8 mouse cellular contexts compared by ENCODE assay signal in the genomic region with DNA sequence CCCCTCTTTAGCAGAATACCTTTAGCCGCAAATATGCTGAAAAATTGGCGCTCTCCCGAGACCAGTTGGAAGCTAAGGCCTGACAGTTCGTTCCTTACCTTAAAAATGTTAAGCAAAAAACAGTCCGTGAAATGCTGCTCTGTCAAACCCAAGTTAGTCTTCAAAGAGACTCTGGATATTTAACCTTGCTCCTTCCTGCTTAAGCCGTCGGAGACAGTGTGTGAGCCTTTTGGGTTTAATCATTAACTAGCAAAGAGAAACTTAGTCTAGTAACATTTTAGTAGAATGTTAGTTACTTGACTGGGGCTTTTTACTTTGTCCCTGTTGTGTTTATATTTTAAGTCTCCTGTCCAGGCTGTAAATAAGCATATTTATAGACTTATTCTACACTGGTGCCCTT. TPM values are rescaled to one million over a fixed set of nuclear protein-coding genes. Genes with fewer than 3 reads are reported as not detected.
A peak's percentile ranks its signal among the peaks of the same experiment; 100 is the strongest.
DNase-seq lines count a peak whose midpoint lies in the region; ATAC-seq lines count a peak whose summit lies in the region.

No protein-coding gene starts in this region.

- peaks cover 29% of the 10 kb centered on the region for H3K36me3 ChIP-seq in lung, embryonic 16.5 days (ENCODE audit: control insufficient read depth, insufficient read depth, low read length)
- H3K36me3 ChIP-seq in forebrain, embryonic 14.5 days (ENCODE audit: control insufficient read depth, insufficient read depth, low read length), result peaks cover 34% of the 10 kb centered on the region
- peaks cover 45% of the 10 kb centered on the region for H3K36me3 ChIP-seq in limb, embryonic 12.5 days
- H3K36me3 ChIP-seq in stomach, embryonic 14.5 days (ENCODE audit: control insufficient read depth, insufficient read depth, low read length), result peaks cover 37% of the 10 kb centered on the region

- peak overlapping the region; percentile 100 for H3K4me3 ChIP-seq in lung, embryonic 16.5 days (ENCODE audit: low read length)
- peak overlapping the region; percentile 99 for H3K4me3 ChIP-seq in forebrain, embryonic 14.5 days (ENCODE audit: low read depth, low read length)
- peak overlapping the region; percentile 100 for H3K4me3 ChIP-seq in limb, embryonic 12.5 days (replicated peaks)
- H3K4me3 ChIP-seq in stomach, embryonic 14.5 days (ENCODE audit: low read depth, low read length), result peak overlapping the region; percentile 97

- no peak for DNase-seq in lung, postnatal 36 days
- no peak for DNase-seq in forebrain, embryonic 14.5 days (ENCODE audit: low spot score)
- DNase-seq in urinary bladder, adult 18-20 months (ENCODE audit: low spot score in 2 of 2), result no peak
- no peak for DNase-seq in ovary, postnatal 14 days (ENCODE audit: low spot score)
- no peak for DNase-seq in embryo, embryonic 9.5 days (ENCODE audit: extremely low spot score)

- peak overlapping the region; percentile 90 for H3K4me2 ChIP-seq in lung, embryonic 16.5 days (ENCODE audit: low read depth, low read length)
- peak overlapping the region; percentile 88 for H3K4me2 ChIP-seq in forebrain, embryonic 14.5 days (ENCODE audit: low read length)
- H3K4me2 ChIP-seq in limb, embryonic 12.5 days, result peak overlapping the region; percentile 99
- peak overlapping the region; percentile 92 for H3K4me2 ChIP-seq in stomach, embryonic 14.5 days (replicated peaks; ENCODE audit: low read depth, low read length)

- H3K4me1 ChIP-seq in lung, embryonic 16.5 days (replicated peaks; ENCODE audit: control insufficient read depth, insufficient read depth, low read length), result peaks cover 28% of the 10 kb centered on the region
- peaks cover 35% of the 10 kb centered on the region for H3K4me1 ChIP-seq in forebrain, embryonic 14.5 days (ENCODE audit: control insufficient read depth, insufficient read depth, low read length)
- peaks cover 38% of the 10 kb centered on the region for H3K4me1 ChIP-seq in limb, embryonic 12.5 days (replicated peaks)
- peaks cover 20% of the 10 kb centered on the region; the same call in 1 of the 2 replicates for H3K4me1 ChIP-seq in stomach, embryonic 14.5 days (ENCODE audit: control insufficient read depth, insufficient read depth, low read length)

- H3K27me3 ChIP-seq in lung, embryonic 16.5 days (ENCODE audit: control insufficient read depth, insufficient read depth, low read depth, low read length), result no peaks in the 10 kb centered on the region
- no peaks in the 10 kb centered on the region for H3K27me3 ChIP-seq in forebrain, embryonic 14.5 days (replicated peaks; ENCODE audit: control insufficient read depth, insufficient read depth, low read length)
- no peaks in the 10 kb centered on the region for H3K27me3 ChIP-seq in limb, embryonic 12.5 days
- no peaks in the 10 kb centered on the region for H3K27me3 ChIP-seq in stomach, embryonic 14.5 days (ENCODE audit: control insufficient read depth, insufficient read depth, low read length)

- H3K9me3 ChIP-seq in lung, embryonic 16.5 days (ENCODE audit: control insufficient read depth, low read length), result no peaks in the 10 kb centered on the region
- H3K9me3 ChIP-seq in forebrain, embryonic 14.5 days (replicated peaks; ENCODE audit: control insufficient read depth, low read length), result no peaks in the 10 kb centered on the region
- no peaks in the 10 kb centered on the region for H3K9me3 ChIP-seq in limb, embryonic 12.5 days
- no peaks in the 10 kb centered on the region for H3K9me3 ChIP-seq in stomach, embryonic 14.5 days (ENCODE audit: control insufficient read depth, low read depth, low read length)

- H3K27ac ChIP-seq in lung, embryonic 16.5 days (ENCODE audit: low read length), result peak overlapping the region; percentile 99
- H3K27ac ChIP-seq in forebrain, embryonic 14.5 days (ENCODE audit: low read depth, low read length), result no peak overlapping the region
- H3K27ac ChIP-seq in limb, embryonic 12.5 days, result no peak overlapping the region; the same call in 1 of the 2 replicates
- peak overlapping the region; percentile 99; the same call in 1 of the 2 replicates for H3K27ac ChIP-seq in stomach, embryonic 14.5 days (ENCODE audit: low read length)

- H3K9ac ChIP-seq in lung, embryonic 16.5 days (ENCODE audit: low read length), result peak overlapping the region; percentile 98
- peak overlapping the region; percentile 95 for H3K9ac ChIP-seq in forebrain, embryonic 14.5 days (ENCODE audit: low read length)
- H3K9ac ChIP-seq in limb, embryonic 12.5 days (replicated peaks), result peak overlapping the region; percentile 97
- H3K9ac ChIP-seq in stomach, embryonic 14.5 days (replicated peaks; ENCODE audit: low read depth, low read length), result peak overlapping the region; percentile 97

- 2% methylated on average over 7 of the region's 7 CpGs for WGBS in lung, embryonic 16.5 days
- WGBS in forebrain, embryonic 14.5 days, result 3% methylated on average over 7 of the region's 7 CpGs
- 2% methylated on average over 7 of the region's 7 CpGs for WGBS in limb, embryonic 12.5 days
- under 1% methylated on average over 7 of the region's 7 CpGs for WGBS in stomach, embryonic 14.5 days

- no peak for ATAC-seq in lung, embryonic 16.5 days (ENCODE audit: low read depth)
- ATAC-seq in forebrain, embryonic 14.5 days, result no peak
- no peak for ATAC-seq in limb, embryonic 12.5 days (ENCODE audit: insufficient number of reproducible peaks, insufficient read depth, low FRiP score, low TSS enrichment, low read depth)
- ATAC-seq in stomach, embryonic 14.5 days (ENCODE audit: insufficient number of reproducible peaks, insufficient read depth, low FRiP score, low read depth), result no peak

RNA-seq across cellular contexts. Expression of gene Hnrnpul2, which starts 1.3 kb away (rescaled TPM):
- 4.4 and 5.0 TPM in 2 replicates for polyA plus RNA-seq in lung, embryonic 16.5 days (2015; fragmentation: Nextera tagmentation; extraction: Ambion mirVana)
- polyA plus RNA-seq in forebrain, embryonic 14.5 days (2014; fragmentation: Nextera tagmentation; extraction: Ambion mirVana), result 7.2 and 7.4 TPM in 2 replicates
- polyA plus RNA-seq in limb, embryonic 12.5 days (2016; fragmentation: Nextera tagmentation; extraction: Ambion mirVana), result 6.0 and 6.7 TPM in 2 replicates
- polyA plus RNA-seq in stomach, embryonic 14.5 days (2014; fragmentation: Nextera tagmentation; extraction: Ambion mirVana), result 10.0 and 10.1 TPM in 2 replicates

RNA-seq across cellular contexts. Expression of gene Ttc9c, which starts 2.0 kb away (rescaled TPM):
- 55.2 and 56.5 TPM in 2 replicates for polyA plus RNA-seq in lung, embryonic 16.5 days (2015; fragmentation: Nextera tagmentation; extraction: Ambion mirVana)
- polyA plus RNA-seq in forebrain, embryonic 14.5 days (2014; fragmentation: Nextera tagmentation; extraction: Ambion mirVana), result 50.7 and 65.3 TPM in 2 replicates
- polyA plus RNA-seq in limb, embryonic 12.5 days (2016; fragmentation: Nextera tagmentation; extraction: Ambion mirVana), result 70.3 and 77.2 TPM in 2 replicates
- polyA plus RNA-seq in stomach, embryonic 14.5 days (2014; fragmentation: Nextera tagmentation; extraction: Ambion mirVana), result 47.5 and 51.7 TPM in 2 replicates

RNA-seq across cellular contexts. Expression of gene AC129217.1, which starts 8.4 kb away (rescaled TPM):
- polyA plus RNA-seq in lung, embryonic 16.5 days (2015; fragmentation: Nextera tagmentation; extraction: Ambion mirVana), result not detected in 2 replicates
- polyA plus RNA-seq in forebrain, embryonic 14.5 days (2014; fragmentation: Nextera tagmentation; extraction: Ambion mirVana), result not detected in 2 replicates
- not detected in 2 replicates for polyA plus RNA-seq in limb, embryonic 12.5 days (2016; fragmentation: Nextera tagmentation; extraction: Ambion mirVana)
- polyA plus RNA-seq in stomach, embryonic 14.5 days (2014; fragmentation: Nextera tagmentation; extraction: Ambion mirVana), result not detected in 2 replicates

RNA-seq across cellular contexts. Expression of gene Bscl2, which starts 16.1 kb away (rescaled TPM):
- polyA plus RNA-seq in lung, embryonic 16.5 days (2015; fragmentation: Nextera tagmentation; extraction: Ambion mirVana), result 54.1 and 54.6 TPM in 2 replicates
- 66.0 and 77.8 TPM in 2 replicates for polyA plus RNA-seq in forebrain, embryonic 14.5 days (2014; fragmentation: Nextera tagmentation; extraction: Ambion mirVana)
- polyA plus RNA-seq in limb, embryonic 12.5 days (2016; fragmentation: Nextera tagmentation; extraction: Ambion mirVana), result 43.1 and 43.2 TPM in 2 replicates
- polyA plus RNA-seq in stomach, embryonic 14.5 days (2014; fragmentation: Nextera tagmentation; extraction: Ambion mirVana), result 42.5 and 43.0 TPM in 2 replicates

RNA-seq across cellular contexts. Expression of gene Gng3, which starts 17.8 kb away (rescaled TPM):
- 2.8 and 3.3 TPM in 2 replicates for polyA plus RNA-seq in lung, embryonic 16.5 days (2015; fragmentation: Nextera tagmentation; extraction: Ambion mirVana)
- 346 and 353 TPM in 2 replicates for polyA plus RNA-seq in forebrain, embryonic 14.5 days (2014; fragmentation: Nextera tagmentation; extraction: Ambion mirVana)
- 10.7 and 12.0 TPM in 2 replicates for polyA plus RNA-seq in limb, embryonic 12.5 days (2016; fragmentation: Nextera tagmentation; extraction: Ambion mirVana)
- 13.9 and 17.8 TPM in 2 replicates for polyA plus RNA-seq in stomach, embryonic 14.5 days (2014; fragmentation: Nextera tagmentation; extraction: Ambion mirVana)

Comparison
In these comparisons a context has a peak if more than half of its experiments do, and no peak if none do; other contexts are left out.
1. H3K27ac ChIP-seq: peak in lung, embryonic 16.5 days (single experiment) and stomach, embryonic 14.5 days (single experiment); none in forebrain, embryonic 14.5 days (single experiment) and limb, embryonic 12.5 days (single experiment).
2. Peak in every context shown above with its lines, with median percentiles within 50 percentile points of each other: H3K4me2 ChIP-seq, H3K4me3 ChIP-seq and H3K9ac ChIP-seq.